Mouse (Mus musculus): ENCODE results near the gene Cdc7. TPM values are rescaled to one million over a fixed set of nuclear protein-coding genes. Genes with fewer than 3 reads are reported as not detected.

The Cdc7 gene
- total and polyA plus RNA-seq, 2 experiments from 2014 or later = 24.7 to 25.0 TPM

- no peaks in the 10 kb centered on the region for H3K4me1 ChIP-seq (ENCODE audit: insufficient read depth, low read length)
- no peaks in the 10 kb centered on the region for H3K36me3 ChIP-seq (ENCODE audit: insufficient read depth, low read length)
- ATAC-seq (ENCODE audit: low FRiP score) (no peak), DNase-seq (ENCODE audit: low spot score) (no peak)
- no peaks in the 10 kb centered on the region for H3K27me3 ChIP-seq (ENCODE audit: insufficient read depth, low read length)
- no peak overlapping the region for H3K27ac ChIP-seq (ENCODE audit: low read depth, low read length)
- TF ChIP-seq CTCF (IDR thresholded peaks at IDR 0.05) = no peak
- no peak overlapping the region for H3K4me3 ChIP-seq (ENCODE audit: low read depth, low read length)
- H3K4me2 ChIP-seq (ENCODE audit: low read depth, low read length, poor library complexity, severe bottlenecking) = no peak overlapping the region
- 85% methylated on average over 3 of the region's 3 CpGs for WGBS
- H3K9me3 ChIP-seq (ENCODE audit: low read length) = no peaks in the 10 kb centered on the region
- H3K9ac ChIP-seq (replicated peaks; ENCODE audit: low read length, poor library complexity, severe bottlenecking) = no peak overlapping the region
Observed at GRCm38 (mm10) chr5:107022064-107022428, 57.9 kb downstream of the Cdc7 start.

GRCm38 (mm10) chr5:107023951-107024350, 59.8 kb downstream of the Cdc7 start:
- Histone ChIP-seq H3K36me3 (ENCODE audit: insufficient read depth, low read length) (no peaks in the 10 kb centered on the region), H3K4me3 (ENCODE audit: low read depth, low read length) (no peak overlapping the region), H3K4me2 (ENCODE audit: low read depth, low read length, poor library complexity, severe bottlenecking) (no peak overlapping the region), H3K9ac (replicated peaks; ENCODE audit: low read length, poor library complexity, severe bottlenecking) (no peak overlapping the region), H3K4me1 (ENCODE audit: insufficient read depth, low read length) (no peaks in the 10 kb centered on the region), H3K27ac (ENCODE audit: low read depth, low read length) (no peak overlapping the region), H3K9me3 (ENCODE audit: low read length) (no peaks in the 10 kb centered on the region), H3K27me3 (ENCODE audit: insufficient read depth, low read length) (no peaks in the 10 kb centered on the region)
- WGBS = 77% methylated on average over 5 of the region's 5 CpGs
- no peak for DNase-seq (ENCODE audit: low spot score)
- ATAC-seq (ENCODE audit: low FRiP score) = no peak
- no peak for TF ChIP-seq CTCF (IDR thresholded peaks at IDR 0.05)

GRCm38 (mm10) chr5:107025371-107025770, 61.2 kb downstream of the Cdc7 start:
- WGBS = 86% methylated on average over 5 of the region's 5 CpGs
- ATAC-seq (ENCODE audit: low FRiP score) (no peak), DNase-seq (ENCODE audit: low spot score) (no peak)
- Histone ChIP-seq H3K27ac (ENCODE audit: low read depth, low read length) (no peak overlapping the region), H3K36me3 (ENCODE audit: insufficient read depth, low read length) (no peaks in the 10 kb centered on the region), H3K9ac (replicated peaks; ENCODE audit: low read length, poor library complexity, severe bottlenecking) (no peak overlapping the region), H3K9me3 (ENCODE audit: low read length) (no peaks in the 10 kb centered on the region), H3K4me1 (ENCODE audit: insufficient read depth, low read length) (no peaks in the 10 kb centered on the region), H3K4me2 (ENCODE audit: low read depth, low read length, poor library complexity, severe bottlenecking) (no peak overlapping the region), H3K27me3 (ENCODE audit: insufficient read depth, low read length) (no peaks in the 10 kb centered on the region), H3K4me3 (ENCODE audit: low read depth, low read length) (no peak overlapping the region)
- no peak for TF ChIP-seq CTCF (IDR thresholded peaks at IDR 0.05)

- no peak for TF ChIP-seq CTCF (IDR thresholded peaks at IDR 0.05)
- Histone ChIP-seq H3K36me3 (ENCODE audit: insufficient read depth, low read length) (no peaks in the 10 kb centered on the region), H3K4me1 (ENCODE audit: insufficient read depth, low read length) (no peaks in the 10 kb centered on the region), H3K4me2 (ENCODE audit: low read depth, low read length, poor library complexity, severe bottlenecking) (no peak overlapping the region), H3K4me3 (ENCODE audit: low read depth, low read length) (no peak overlapping the region), H3K9ac (replicated peaks; ENCODE audit: low read length, poor library complexity, severe bottlenecking) (no peak overlapping the region), H3K27me3 (ENCODE audit: insufficient read depth, low read length) (no peaks in the 10 kb centered on the region), H3K9me3 (ENCODE audit: low read length) (no peaks in the 10 kb centered on the region), H3K27ac (ENCODE audit: low read depth, low read length) (no peak overlapping the region)
- ATAC-seq (ENCODE audit: low FRiP score) (no peak), DNase-seq (ENCODE audit: low spot score) (no peak)
- WGBS = 83% methylated on average over 8 of the region's 8 CpGs
Observed at GRCm38 (mm10) chr5:107025809-107026208, 61.7 kb downstream of the Cdc7 start.

GRCm38 (mm10) chr5:107027616-107028015, 63.5 kb downstream of the Cdc7 start:
- DNase-seq (ENCODE audit: low spot score) (no peak), ATAC-seq (ENCODE audit: low FRiP score) (no peak)
- Histone ChIP-seq H3K4me3 (ENCODE audit: low read depth, low read length) (no peak overlapping the region), H3K9ac (replicated peaks; ENCODE audit: low read length, poor library complexity, severe bottlenecking) (no peak overlapping the region), H3K27me3 (ENCODE audit: insufficient read depth, low read length) (no peaks in the 10 kb centered on the region), H3K9me3 (ENCODE audit: low read length) (no peaks in the 10 kb centered on the region), H3K27ac (ENCODE audit: low read depth, low read length) (no peak overlapping the region), H3K36me3 (ENCODE audit: insufficient read depth, low read length) (no peaks in the 10 kb centered on the region), H3K4me1 (ENCODE audit: insufficient read depth, low read length) (no peaks in the 10 kb centered on the region), H3K4me2 (ENCODE audit: low read depth, low read length, poor library complexity, severe bottlenecking) (no peak overlapping the region)
- no peak for TF ChIP-seq CTCF (IDR thresholded peaks at IDR 0.05)
- WGBS = 89% methylated on average over 6 of the region's 6 CpGs

GRCm38 (mm10) chr5:107028557-107028956, 64.4 kb downstream of the Cdc7 start:
- WGBS = 41% methylated on average over 1 of the region's 1 CpGs
- Histone ChIP-seq H3K4me1 (ENCODE audit: insufficient read depth, low read length) (no peaks in the 10 kb centered on the region), H3K27ac (ENCODE audit: low read depth, low read length) (no peak overlapping the region), H3K4me2 (ENCODE audit: low read depth, low read length, poor library complexity, severe bottlenecking) (no peak overlapping the region), H3K36me3 (ENCODE audit: insufficient read depth, low read length) (no peaks in the 10 kb centered on the region), H3K9me3 (ENCODE audit: low read length) (no peaks in the 10 kb centered on the region), H3K4me3 (ENCODE audit: low read depth, low read length) (no peak overlapping the region), H3K27me3 (ENCODE audit: insufficient read depth, low read length) (no peaks in the 10 kb centered on the region), H3K9ac (replicated peaks; ENCODE audit: low read length, poor library complexity, severe bottlenecking) (no peak overlapping the region)
- ATAC-seq (ENCODE audit: low FRiP score) (no peak), DNase-seq (ENCODE audit: low spot score) (no peak)
- TF ChIP-seq CTCF (IDR thresholded peaks at IDR 0.05) = no peak
